Mouse (Mus musculus) embryo, embryonic 9.5 days (tissue): ENCODE measurements around the gene Klrc2.
"Not testable (repeated sequence)": the region's sequence is repeated elsewhere in the genome, so short reads cannot be mapped to it uniquely, and the experiment has no call there.

Experiments used
- DNase-seq: peaks from one replicate; pipeline ENCODE4 v3.0.0-alpha.2; 2017; ENCODE audit errors: extremely low spot score

Gene Klrc2

GRCm38 (mm10) chr6:129660589-129660988, at the start of gene Klrc2:
Gene Klrc2 (minus strand): TSS chr6:129660689.
- not testable (repeated sequence) for DNase-seq

- DNase-seq, result not testable (repeated sequence)
Observed at GRCm38 (mm10) chr6:129691436-129691835, 30.9 kb upstream of the Klrc2 start.

GRCm38 (mm10) chr6:129680379-129680778, 19.9 kb upstream of the Klrc2 start:
- no peak for DNase-seq

GRCm38 (mm10) chr6:129678873-129679272, 18.4 kb upstream of the Klrc2 start, which contains the start of gene Klrc1:
Gene Klrc1 (minus strand): TSS chr6:129678973.
- no peak for DNase-seq

GRCm38 (mm10) chr6:129661301-129661700, 812 bp upstream of the Klrc2 start:
- DNase-seq, result not testable (repeated sequence)

GRCm38 (mm10) chr6:129644054-129644453, 16.4 kb downstream of the Klrc2 start:
- not testable (repeated sequence) for DNase-seq

GRCm38 (mm10) chr6:129643237-129643636, 17.3 kb downstream of the Klrc2 start, which contains the start of gene Klrc3:
Gene Klrc3 (minus strand): TSS chr6:129643337.
- not testable (repeated sequence) for DNase-seq

- not testable (repeated sequence) for DNase-seq
Observed at GRCm38 (mm10) chr6:129631046-129631445, 29.4 kb downstream of the Klrc2 start.

- DNase-seq, result no peak
Observed at GRCm38 (mm10) chr6:129623735-129624134, 36.8 kb downstream of the Klrc2 start, which contains the start of gene Klrk1. Gene Klrk1 (minus strand): TSS chr6:129623864.

GRCm38 (mm10) chr6:129608372-129608771, 52.1 kb downstream of the Klrc2 start:
- DNase-seq, result no peak
